Mouse (Mus musculus) ovary, adult 10 weeks (tissue): Measurements from ENCODE around the gene Zfp677. TPM values are rescaled to one million over a fixed set of nuclear protein-coding genes. Genes with fewer than 3 reads are reported as not detected.

Experiments used
- polyA plus RNA-seq: library from polyadenylated mRNA; stranded (reverse); fragments of 350-450 nt; fragmentation: Illumina TruSeq; extraction: RNeasy Lipid Tissue Mini Kit (QIAGEN cat#74804); gene quantifications from one replicate; pipeline ENCODE4 v1.2.3, GENCODE M21; 2014

Gene Zfp677
- 50.4 TPM for polyA plus RNA-seq

DNA sequence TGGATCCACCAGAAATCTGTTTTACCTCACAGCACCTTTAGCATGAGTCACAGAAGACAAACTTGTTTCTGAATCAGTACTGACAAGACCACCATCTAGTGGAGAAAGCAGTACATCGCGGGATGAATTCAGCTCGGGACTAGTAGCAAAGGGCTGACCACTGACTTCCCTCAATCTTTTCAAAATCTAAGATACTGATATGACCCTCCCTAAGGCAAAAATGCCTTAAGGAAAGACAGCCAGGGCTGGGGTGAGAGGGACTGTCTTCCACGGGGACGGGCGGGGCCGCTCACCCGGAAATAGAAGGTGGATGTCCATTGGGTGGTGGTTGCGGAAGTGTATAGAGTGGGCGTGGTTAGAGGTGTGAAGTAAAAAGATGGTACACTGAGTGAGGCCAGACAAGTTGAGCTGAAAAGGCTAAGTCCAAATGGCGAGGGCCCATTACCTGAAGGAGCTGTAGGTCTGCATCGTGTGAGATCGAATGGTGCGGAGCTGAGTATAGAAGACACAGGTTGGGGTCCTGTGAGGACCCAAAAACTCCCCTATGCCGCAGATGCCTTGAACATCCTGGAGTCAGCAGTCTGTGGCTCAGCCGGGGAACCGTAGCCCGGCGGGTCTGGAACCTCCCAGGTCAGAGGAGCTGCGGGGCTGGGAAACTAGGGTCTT, at the start of gene Zfp677:
Gene Zfp677 (plus strand): TSS at position 358 of the 666 bp plus-strand sequence.

DNA sequence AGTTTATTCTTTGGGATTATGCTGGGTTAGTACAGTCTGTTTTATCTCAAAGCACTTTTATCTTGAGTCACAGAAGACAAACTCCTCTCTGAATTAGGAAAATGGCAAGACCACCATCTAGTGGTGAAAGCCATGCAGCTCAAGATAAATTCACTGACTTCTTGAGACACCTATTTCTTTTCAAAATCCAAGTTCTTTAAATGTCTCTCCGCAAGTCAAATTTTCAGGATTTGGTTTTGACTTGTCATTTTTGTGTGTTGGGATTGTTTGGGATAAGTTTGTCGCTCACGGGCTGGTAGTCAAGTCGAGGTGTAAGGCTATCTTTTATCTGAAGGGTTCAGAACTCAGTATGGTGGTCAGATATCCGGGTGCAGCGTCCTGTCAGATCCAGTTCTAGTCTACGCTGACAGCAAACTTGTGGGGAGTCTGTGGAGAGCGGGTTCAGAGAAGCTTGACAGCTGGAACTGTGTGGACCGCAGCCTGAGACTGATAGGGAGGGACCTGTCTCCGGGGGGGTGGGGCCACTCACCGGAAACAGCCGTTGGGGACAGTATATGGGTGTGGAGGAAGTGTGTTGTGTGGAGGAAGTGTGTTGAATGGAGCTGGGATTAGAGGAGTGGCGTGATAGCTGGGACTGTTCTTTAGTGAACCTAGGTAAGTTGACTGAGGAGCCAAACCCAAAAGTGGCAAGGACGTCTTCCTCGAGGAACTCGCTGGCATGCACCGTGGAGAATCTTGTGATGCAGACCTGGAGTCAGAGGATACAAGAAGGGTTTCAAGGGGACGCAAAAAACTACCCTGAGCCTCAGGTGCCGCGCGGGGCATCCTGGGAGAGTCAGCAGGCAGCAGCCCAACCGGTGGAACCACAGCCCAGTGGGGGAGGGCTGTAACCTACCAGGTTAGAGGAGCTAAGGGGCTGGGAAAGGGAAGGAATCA, 39.4 kb downstream of the Zfp677 start, which contains the start of gene Zfp54:
Gene Zfp54 (plus strand): TSS at position 564 of the 936 bp plus-strand sequence.

Other genes with a start within 250 kb of the Zfp677 start
- gene Vmn1r234, start 157.7 kb upstream of the Zfp677 start, polyA plus RNA-seq, result not detected
- gene Vmn1r235, start 127.3 kb upstream of the Zfp677 start, polyA plus RNA-seq, result not detected
- gene Vmn1r236, start 100.8 kb upstream of the Zfp677 start, polyA plus RNA-seq, result not detected
- not detected for gene Vmn1r237, start 71.9 kb upstream of the Zfp677 start, polyA plus RNA-seq
- gene Zfp54, start 39.5 kb downstream of the Zfp677 start, polyA plus RNA-seq, result 20.8 TPM
- 72.9 TPM for gene Zfp51, start 66.6 kb downstream of the Zfp677 start, polyA plus RNA-seq
- gene Zfp53, start 105.2 kb downstream of the Zfp677 start, polyA plus RNA-seq, result 57.2 TPM
- gene Zfp52, start 151.8 kb downstream of the Zfp677 start, polyA plus RNA-seq, result 124 TPM
- gene Zfp948, start 183.3 kb downstream of the Zfp677 start, polyA plus RNA-seq, result 30.2 TPM